Mouse (Mus musculus): ENCODE measurements at regions not wholly inside any gene's neighbourhood (a gene's known extent, or its start where the extent isn't known, plus 50 kb on each side); places are given as distances from the start of the nearest gene placed in this dataset.

DNA sequence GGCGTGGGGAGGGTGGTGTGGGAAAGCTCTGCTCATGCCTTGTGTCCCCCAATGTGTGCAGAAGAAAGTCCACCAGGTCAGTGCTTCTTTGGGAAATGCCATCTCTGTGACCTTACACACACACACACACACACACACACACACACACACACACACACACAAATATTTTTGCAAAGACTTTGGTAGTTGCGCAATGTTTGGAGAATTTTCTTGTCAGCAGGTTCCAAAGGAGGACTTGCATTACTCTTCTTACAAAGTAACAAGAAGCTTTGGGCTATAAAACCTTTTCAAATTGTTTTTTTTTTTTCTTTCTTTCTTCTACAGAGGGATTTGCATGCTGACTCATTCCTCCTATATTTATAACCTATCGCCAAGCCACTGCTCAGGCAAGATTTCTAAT, 59.1 kb upstream of the Npvf start:
- H3K9me3 ChIP-seq (replicated peaks), result no peaks in the 10 kb centered on the region
- H3K4me2 ChIP-seq, result no peak overlapping the region

GRCm38 (mm10) chr6:50718631-50719030, 64.4 kb upstream of the Npvf start:
- no peak overlapping the region for H3K9ac ChIP-seq
- no peak overlapping the region for H3K4me2 ChIP-seq
- WGBS, result 47% methylated on average over 4 of the region's 4 CpGs
- H3K27me3 ChIP-seq, result no peaks in the 10 kb centered on the region
- H3K4me3 ChIP-seq, result no peak overlapping the region
- no peaks in the 10 kb centered on the region for H3K4me1 ChIP-seq (replicated peaks)
- H3K27ac ChIP-seq, result no peak overlapping the region
- ATAC-seq (replicated peaks; ENCODE audit: insufficient number of reproducible peaks, insufficient read depth, low FRiP score, low read depth), result no peak
- no peaks in the 10 kb centered on the region for H3K36me3 ChIP-seq
- H3K9me3 ChIP-seq (replicated peaks), result no peaks in the 10 kb centered on the region

More for the DNA sequence above, 59.1 kb upstream of the Npvf start:
- Histone ChIP-seq H3K4me1 (replicated peaks) (no peaks in the 10 kb centered on the region), H3K9ac (no peak overlapping the region), H3K27me3 (no peaks in the 10 kb centered on the region), H3K36me3 (no peaks in the 10 kb centered on the region), H3K27ac (no peak overlapping the region), H3K4me3 (no peak overlapping the region)
- no peak for ATAC-seq (replicated peaks; ENCODE audit: insufficient number of reproducible peaks, insufficient read depth, low FRiP score, low read depth)
- 92% methylated on average over 3 of the region's 3 CpGs for WGBS

DNA sequence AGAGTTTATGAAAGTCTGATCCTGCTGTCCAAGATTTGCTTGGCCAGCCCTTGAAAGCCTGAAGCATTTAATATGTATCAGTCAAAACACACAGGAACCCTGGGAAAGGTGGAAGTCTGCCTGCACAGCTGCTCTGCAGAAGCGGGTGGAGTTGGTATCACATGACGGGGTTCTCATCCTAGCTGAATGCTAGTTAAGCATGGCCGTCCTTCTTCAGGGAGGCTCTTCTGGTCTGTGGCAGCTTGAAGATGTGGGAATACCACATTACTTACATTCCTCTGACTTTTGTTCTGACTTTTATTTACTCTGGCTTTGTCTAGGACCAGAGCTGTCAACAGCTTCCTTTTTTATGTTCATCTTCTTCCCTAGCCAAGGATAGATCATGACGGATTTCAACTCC, 66.1 kb upstream of the Npvf start:
- no peaks in the 10 kb centered on the region for H3K36me3 ChIP-seq
- no peak overlapping the region for H3K27ac ChIP-seq
- ATAC-seq (replicated peaks; ENCODE audit: insufficient number of reproducible peaks, insufficient read depth, low FRiP score, low read depth), result no peak
- no peaks in the 10 kb centered on the region for H3K27me3 ChIP-seq
- no peak overlapping the region for H3K9ac ChIP-seq
- H3K9me3 ChIP-seq (replicated peaks), result no peaks in the 10 kb centered on the region
- H3K4me1 ChIP-seq (replicated peaks), result no peaks in the 10 kb centered on the region
- H3K4me3 ChIP-seq, result no peak overlapping the region
- no peak overlapping the region for H3K4me2 ChIP-seq
- WGBS, result 52% methylated on average over 4 of the region's 4 CpGs

- Histone ChIP-seq H3K27ac (no peak overlapping the region), H3K4me1 (replicated peaks) (no peaks in the 10 kb centered on the region), H3K4me3 (no peak overlapping the region), H3K27me3 (no peaks in the 10 kb centered on the region), H3K9me3 (replicated peaks) (no peaks in the 10 kb centered on the region), H3K36me3 (no peaks in the 10 kb centered on the region), H3K9ac (no peak overlapping the region), H3K4me2 (no peak overlapping the region)
- 82% methylated on average over 3 of the region's 3 CpGs for WGBS
- ATAC-seq (replicated peaks; ENCODE audit: insufficient number of reproducible peaks, insufficient read depth, low FRiP score, low read depth), result no peak
Observed at GRCm38 (mm10) chr6:50725640-50726039, 71.4 kb upstream of the Npvf start.

DNA sequence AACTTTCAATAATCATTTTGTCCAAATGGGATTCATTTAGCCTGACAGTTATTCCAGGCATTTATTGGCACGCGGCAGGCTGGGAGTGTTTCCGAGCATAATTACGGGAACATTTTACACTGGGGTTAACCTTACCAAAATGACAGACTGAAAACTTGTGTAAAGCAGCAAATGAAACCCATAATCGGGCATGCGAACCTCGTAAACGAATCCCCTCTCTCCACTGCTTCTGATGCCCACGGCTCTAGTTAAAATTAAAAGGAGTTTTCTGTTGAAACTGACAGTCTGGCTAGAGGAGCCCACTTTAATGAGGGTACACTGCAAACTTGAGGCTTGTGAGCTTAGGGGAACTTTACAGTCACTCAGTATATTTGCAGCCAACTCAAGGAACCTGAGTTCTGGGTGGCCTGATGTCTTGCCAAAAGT, 71.9 kb upstream of the Npvf start:
- WGBS, result 74% methylated on average over 9 of the region's 9 CpGs

DNA sequence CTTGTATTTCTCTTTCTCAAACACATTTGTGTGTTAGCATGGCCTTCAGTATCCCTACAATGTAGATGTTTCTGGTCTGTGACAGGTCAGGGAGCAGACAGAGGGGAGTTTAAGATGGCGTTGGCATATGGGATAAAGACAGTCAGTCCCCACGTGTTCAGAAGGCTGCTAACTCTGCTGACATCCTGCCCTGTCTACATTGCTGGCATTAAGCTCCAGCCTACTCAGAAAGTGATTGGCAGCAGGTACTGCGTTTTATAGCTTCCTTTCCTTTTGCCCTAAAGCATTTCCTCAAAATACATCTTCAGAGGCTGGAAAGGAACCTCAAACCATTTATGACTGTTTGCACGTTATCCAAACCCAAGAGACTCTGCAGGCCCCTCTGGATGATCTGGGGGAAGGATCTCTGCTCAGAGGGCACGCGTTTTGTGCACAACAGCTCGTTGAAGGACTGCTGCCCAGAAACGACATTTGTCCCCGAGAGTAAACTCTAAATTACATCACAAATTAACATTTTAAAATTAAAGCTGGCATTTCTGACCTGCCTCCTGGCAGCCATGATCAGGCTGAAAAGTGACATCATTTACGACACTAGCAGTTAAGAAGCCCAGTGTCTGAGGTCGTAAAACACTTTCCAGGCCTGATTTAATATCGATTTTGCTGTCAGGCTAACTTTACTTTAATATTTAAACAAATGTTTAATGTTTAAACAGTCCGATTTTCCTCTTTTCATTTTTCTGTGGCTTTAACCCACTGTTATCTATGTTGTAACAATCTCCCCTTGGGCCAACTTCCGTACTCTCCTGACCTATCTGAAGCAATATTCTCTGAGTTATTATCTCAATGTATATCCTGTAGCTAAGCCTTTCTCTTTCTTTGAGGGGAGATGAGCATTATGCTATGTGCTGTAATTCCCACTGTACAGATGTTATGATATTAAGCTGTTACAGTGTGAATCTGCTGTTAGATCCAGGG, 76.8 kb upstream of the Npvf start:
- WGBS, result 60% methylated on average over 14 of the region's 14 CpGs
- H3K4me1 ChIP-seq (replicated peaks), result no peaks in the 10 kb centered on the region

More for the DNA sequence above, 71.9 kb upstream of the Npvf start:
- ATAC-seq (replicated peaks; ENCODE audit: insufficient number of reproducible peaks, insufficient read depth, low FRiP score, low read depth), result no peak
- H3K4me3 ChIP-seq, result no peak overlapping the region
- no peaks in the 10 kb centered on the region for H3K36me3 ChIP-seq
- no peaks in the 10 kb centered on the region for H3K4me1 ChIP-seq (replicated peaks)
- H3K27ac ChIP-seq, result no peak overlapping the region
- no peak overlapping the region for H3K9ac ChIP-seq
- no peaks in the 10 kb centered on the region for H3K27me3 ChIP-seq
- H3K9me3 ChIP-seq (replicated peaks), result no peaks in the 10 kb centered on the region
- H3K4me2 ChIP-seq, result no peak overlapping the region

DNA sequence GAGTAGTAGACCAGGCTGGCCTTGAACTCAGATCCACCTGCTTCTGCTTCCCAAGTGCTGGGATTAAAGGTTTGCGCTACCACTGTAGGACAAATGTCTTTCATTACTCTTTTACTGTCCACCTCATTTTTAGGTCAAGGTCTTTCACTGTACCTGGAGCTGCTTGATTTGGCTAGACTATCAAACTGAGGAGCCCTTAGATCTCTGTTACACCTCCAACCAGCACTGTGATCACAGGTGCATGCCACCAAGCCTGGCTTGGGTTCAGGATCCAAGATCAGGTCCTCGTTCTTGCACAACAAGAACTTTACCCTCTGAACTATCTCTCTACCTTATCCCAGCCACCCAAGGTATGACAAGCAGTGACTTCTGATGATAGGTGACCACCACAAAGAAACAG, 80.5 kb upstream of the Npvf start:
- WGBS, result 90% methylated on average over 2 of the region's 2 CpGs
- Histone ChIP-seq H3K27ac (no peak overlapping the region), H3K4me3 (no peak overlapping the region), H3K27me3 (no peaks in the 10 kb centered on the region), H3K36me3 (no peaks in the 10 kb centered on the region), H3K4me1 (replicated peaks) (no peaks in the 10 kb centered on the region), H3K9me3 (replicated peaks) (no peaks in the 10 kb centered on the region), H3K9ac (no peak overlapping the region), H3K4me2 (no peak overlapping the region)
- no peak for ATAC-seq (replicated peaks; ENCODE audit: insufficient number of reproducible peaks, insufficient read depth, low FRiP score, low read depth)

More for the DNA sequence above, 76.8 kb upstream of the Npvf start:
- no peaks in the 10 kb centered on the region for H3K36me3 ChIP-seq
- H3K4me3 ChIP-seq, result no peak overlapping the region
- H3K27me3 ChIP-seq, result no peaks in the 10 kb centered on the region
- no peaks in the 10 kb centered on the region for H3K9me3 ChIP-seq (replicated peaks)
- no peak for ATAC-seq (replicated peaks; ENCODE audit: insufficient number of reproducible peaks, insufficient read depth, low FRiP score, low read depth)
- no peak overlapping the region for H3K4me2 ChIP-seq
- no peak overlapping the region for H3K9ac ChIP-seq
- no peak overlapping the region for H3K27ac ChIP-seq

GRCm38 (mm10) chr6:50735825-50736224, 81.6 kb upstream of the Npvf start:
- Histone ChIP-seq H3K4me3 (no peak overlapping the region), H3K4me2 (no peak overlapping the region), H3K27ac (no peak overlapping the region), H3K36me3 (no peaks in the 10 kb centered on the region), H3K4me1 (replicated peaks) (no peaks in the 10 kb centered on the region), H3K9ac (no peak overlapping the region), H3K27me3 (no peaks in the 10 kb centered on the region), H3K9me3 (replicated peaks) (no peaks in the 10 kb centered on the region)
- ATAC-seq (replicated peaks; ENCODE audit: insufficient number of reproducible peaks, insufficient read depth, low FRiP score, low read depth), result no peak
- 64% methylated on average over 2 of the region's 2 CpGs for WGBS

GRCm38 (mm10) chr6:50742009-50742408, 87.8 kb upstream of the Npvf start:
- Histone ChIP-seq H3K36me3 (no peaks in the 10 kb centered on the region), H3K9me3 (replicated peaks) (no peaks in the 10 kb centered on the region), H3K4me1 (replicated peaks) (0 out of 2 replicates have a peak, but pooled peaks cover 10% of the 10 kb centered on the region), H3K4me3 (no peak overlapping the region), H3K4me2 (no peak overlapping the region), H3K27ac (no peak overlapping the region), H3K9ac (no peak overlapping the region), H3K27me3 (no peaks in the 10 kb centered on the region)
- no peak for ATAC-seq (replicated peaks; ENCODE audit: insufficient number of reproducible peaks, insufficient read depth, low FRiP score, low read depth)
- 61% methylated on average over 4 of the region's 4 CpGs for WGBS

- Histone ChIP-seq H3K4me2 (no peak overlapping the region), H3K4me1 (replicated peaks) (0 out of 2 replicates have a peak, but pooled peaks cover 10% of the 10 kb centered on the region), H3K9me3 (replicated peaks) (no peaks in the 10 kb centered on the region), H3K27ac (no peak overlapping the region), H3K36me3 (no peaks in the 10 kb centered on the region), H3K9ac (no peak overlapping the region), H3K4me3 (no peak overlapping the region), H3K27me3 (no peaks in the 10 kb centered on the region)
- 37% methylated on average over 6 of the region's 6 CpGs for WGBS
- ATAC-seq (replicated peaks; ENCODE audit: insufficient number of reproducible peaks, insufficient read depth, low FRiP score, low read depth), result 0 out of 2 replicates have a peak, but pooled peaks have one; percentile 47
Observed at GRCm38 (mm10) chr6:50744462-50745166, 90.4 kb upstream of the Npvf start.

DNA sequence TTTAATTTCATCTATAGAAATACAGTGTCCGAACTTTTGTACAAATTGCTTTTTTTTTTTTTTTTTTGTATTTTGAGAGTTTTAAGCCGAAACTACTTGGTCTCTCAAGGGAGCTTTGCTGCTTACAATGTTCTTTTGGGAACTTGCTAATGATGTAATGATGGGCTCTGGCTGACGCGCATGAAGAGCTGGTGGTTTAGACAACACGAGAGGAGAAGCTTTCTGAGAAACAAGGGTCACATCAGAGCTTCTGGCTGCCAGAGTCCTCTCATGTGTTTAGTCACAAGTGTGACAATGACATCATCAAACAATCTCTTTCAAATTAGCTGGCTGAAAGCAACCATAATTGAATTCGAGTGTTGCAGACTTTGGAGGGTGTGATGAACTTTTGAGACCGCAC, 98.9 kb upstream of the Npvf start:
- no peak overlapping the region for H3K4me2 ChIP-seq
- H3K9ac ChIP-seq, result no peak overlapping the region
- no peak overlapping the region for H3K27ac ChIP-seq
- H3K4me3 ChIP-seq, result no peak overlapping the region
- ATAC-seq (replicated peaks; ENCODE audit: insufficient number of reproducible peaks, insufficient read depth, low FRiP score, low read depth), result no peak
- no peaks in the 10 kb centered on the region for H3K36me3 ChIP-seq
- no peaks in the 10 kb centered on the region for H3K4me1 ChIP-seq (replicated peaks)
- no peaks in the 10 kb centered on the region for H3K9me3 ChIP-seq (replicated peaks)
- no peaks in the 10 kb centered on the region for H3K27me3 ChIP-seq
- 75% methylated on average over 7 of the region's 7 CpGs for WGBS

Data from heart, embryonic 15.5 days (tissue).